Mouse (Mus musculus) E14TG2a.4 (cell line): ENCODE measurements around the gene Wdr3.

Experiments used
- CTCF ChIP-seq: conservative IDR thresholded peaks from 2 replicates; pipeline ENCODE4 v1.5.1; 2014; ENCODE audit warnings: low read length
- POU5F1 ChIP-seq: IDR thresholded peaks from 2 replicates; pipeline ENCODE4 v1.6.1; 2014; ENCODE audit warnings: low read length, borderline replicate concordance

- TF ChIP-seq CTCF = no peak
- TF ChIP-seq POU5F1 = no peak
These were observed at the start of gene Wdr3, which contains the start of gene Gdap2 for GRCm38 (mm10) chr3:100162315-100163105.
